Mouse (Mus musculus) liver, embryonic 13.5 days (tissue): ENCODE results near the gene Uimc1. TPM values are rescaled to one million over a fixed set of nuclear protein-coding genes. Genes with fewer than 3 reads are reported as not detected.
A peak's percentile ranks its signal among the peaks of the same experiment; 100 is the strongest.

Source experiments
- ATAC-seq: fragments of 200-750 bp; cut with Nextera tagmentation; 2 replicates; pipeline ENCODE4 v1.8.0; 2017; ENCODE audit warnings: low read depth, mild to moderate bottlenecking, moderate number of reproducible peaks, moderate library complexity
- DNase-seq: peaks from one replicate; pipeline ENCODE4 v3.0.0; 2022
- H3K27ac ChIP-seq: fragments of 300-500 bp; sonication (generic); 2 replicates; pipeline ENCODE4 v1.5.1; 2015; ENCODE audit warnings: moderate library complexity, mild to moderate bottlenecking, inconsistent platforms
- H3K27me3 ChIP-seq: fragments of 300-500 bp; sonication (generic); 2 replicates; pipeline ENCODE4 v1.6.1; 2015; ENCODE audit warnings: mild to moderate bottlenecking, inconsistent platforms
- H3K36me3 ChIP-seq: fragments of 300-500 bp; sonication (generic); 2 replicates; pipeline ENCODE4 v1.6.1; 2015; ENCODE audit warnings: mild to moderate bottlenecking, inconsistent platforms
- H3K4me1 ChIP-seq: fragments of 300-500 bp; sonication (generic); replicated peaks from 2 replicates; pipeline ENCODE4 v1.6.1; 2015; ENCODE audit warnings: inconsistent platforms
- H3K4me2 ChIP-seq: fragments of 300-500 bp; sonication (generic); 2 replicates; pipeline ENCODE4 v1.6.1; 2015; ENCODE audit warnings: inconsistent platforms, mild to moderate bottlenecking, moderate library complexity
- H3K4me3 ChIP-seq: fragments of 300-500 bp; sonication (generic); replicated peaks from 2 replicates; pipeline ENCODE4 v1.5.1; 2015; ENCODE audit warnings: mild to moderate bottlenecking, inconsistent platforms
- H3K9ac ChIP-seq: fragments of 300-500 bp; sonication (generic); 2 replicates; pipeline ENCODE4 v1.6.1; 2015; ENCODE audit warnings: mild to moderate bottlenecking, inconsistent platforms
- H3K9me3 ChIP-seq: fragments of 300-500 bp; sonication (generic); replicated peaks from 2 replicates; pipeline ENCODE4 v1.6.1; 2016; ENCODE audit warnings: inconsistent platforms
- WGBS: fragments of 180-500 bp; shearing (Covaris S2); methylation state at CpG from one replicate; pipeline ENCODE4 v1.1.7; 2015; ENCODE audit not compliant: insufficient replicate concordance; 5-methylcytosine and 5-hydroxymethylcytosine counted together
- polyA plus RNA-seq: library from polyadenylated mRNA; unstranded; fragments of >200 nt; fragmentation: Nextera tagmentation; extraction: Ambion mirVana; gene quantifications from 2 replicates; pipeline ENCODE4 v1.2.1, GENCODE M21; 2015

Uimc1 gene
- polyA plus RNA-seq, 1 experiment from 2014 or later, result 16.2 TPM

GRCm38 (mm10) chr13:54988181-54988760 is 111.8 kb downstream of the Uimc1 start:
- 0 out of 2 replicates have a peak, but pooled peaks cover 3% of the 10 kb centered on the region for H3K27me3 ChIP-seq
- ATAC-seq, result peak; percentile 34; the same call in 1 of the 2 replicates

GRCm38 (mm10) chr13:54987405-54987804 is 112.7 kb downstream of the Uimc1 start:
- 59% methylated on average over 9 of the region's 9 CpGs for WGBS
- no peak for DNase-seq
- H3K9me3 ChIP-seq, result no peaks in the 10 kb centered on the region
- H3K9ac ChIP-seq, result no peak overlapping the region
- H3K4me1 ChIP-seq, result no peaks in the 10 kb centered on the region
- no peak for ATAC-seq
- no peak overlapping the region for H3K4me3 ChIP-seq
- H3K27ac ChIP-seq, result no peak overlapping the region
- 0 out of 2 replicates have a peak, but pooled peaks cover 3% of the 10 kb centered on the region for H3K27me3 ChIP-seq
- no peaks in the 10 kb centered on the region for H3K36me3 ChIP-seq
- H3K4me2 ChIP-seq, result no peak overlapping the region

More at GRCm38 (mm10) chr13:54988181-54988760, 111.8 kb downstream of the Uimc1 start:
- WGBS, result 10% methylated on average over 7 of the region's 7 CpGs
- Histone ChIP-seq H3K9me3 (no peaks in the 10 kb centered on the region), H3K4me1 (no peaks in the 10 kb centered on the region), H3K4me2 (no peak overlapping the region), H3K4me3 (no peak overlapping the region), H3K27ac (no peak overlapping the region), H3K36me3 (no peaks in the 10 kb centered on the region), H3K9ac (no peak overlapping the region)
- no peak for DNase-seq

- no peak overlapping the region for H3K4me2 ChIP-seq
- no peaks in the 10 kb centered on the region for H3K9me3 ChIP-seq
- DNase-seq (no peak), ATAC-seq (no peak)
- WGBS, result 52% methylated on average over 2 of the region's 2 CpGs
- H3K4me3 ChIP-seq, result no peak overlapping the region
- no peaks in the 10 kb centered on the region for H3K4me1 ChIP-seq
- H3K9ac ChIP-seq, result no peak overlapping the region
- no peaks in the 10 kb centered on the region for H3K36me3 ChIP-seq
- H3K27ac ChIP-seq, result no peak overlapping the region
- no peaks in the 10 kb centered on the region for H3K27me3 ChIP-seq
Measured at GRCm38 (mm10) chr13:54983614-54984013, 116.5 kb downstream of the Uimc1 start.

GRCm38 (mm10) chr13:54983001-54983400 is 117.1 kb downstream of the Uimc1 start:
- 35% methylated on average over 8 of the region's 8 CpGs for WGBS
- ATAC-seq, result no peak
- no peaks in the 10 kb centered on the region for H3K27me3 ChIP-seq

GRCm38 (mm10) chr13:54980957-54981356 is 119.1 kb downstream of the Uimc1 start:
- H3K9me3 ChIP-seq, result no peaks in the 10 kb centered on the region
- H3K9ac ChIP-seq, result no peak overlapping the region
- WGBS, result 63% methylated on average over 12 of the region's 12 CpGs
- H3K36me3 ChIP-seq, result no peaks in the 10 kb centered on the region
- DNase-seq, result no peak
- no peak overlapping the region for H3K27ac ChIP-seq
- no peak overlapping the region for H3K4me3 ChIP-seq
- no peak for ATAC-seq
- H3K27me3 ChIP-seq, result no peaks in the 10 kb centered on the region
- H3K4me2 ChIP-seq, result no peak overlapping the region
- H3K4me1 ChIP-seq, result no peaks in the 10 kb centered on the region

More at GRCm38 (mm10) chr13:54983001-54983400, 117.1 kb downstream of the Uimc1 start:
- no peak for DNase-seq
- Histone ChIP-seq H3K4me2 (no peak overlapping the region), H3K4me3 (no peak overlapping the region), H3K27ac (no peak overlapping the region), H3K9ac (no peak overlapping the region), H3K9me3 (no peaks in the 10 kb centered on the region), H3K4me1 (no peaks in the 10 kb centered on the region), H3K36me3 (no peaks in the 10 kb centered on the region)

- H3K4me1 ChIP-seq, result no peaks in the 10 kb centered on the region
- ATAC-seq, result no peak
- no peak overlapping the region for H3K27ac ChIP-seq
- H3K9ac ChIP-seq, result no peak overlapping the region
- DNase-seq, result no peak
- no peaks in the 10 kb centered on the region for H3K9me3 ChIP-seq
- H3K4me3 ChIP-seq, result no peak overlapping the region
- H3K4me2 ChIP-seq, result no peak overlapping the region
- 54% methylated on average over 8 of the region's 8 CpGs for WGBS
- H3K36me3 ChIP-seq, result no peaks in the 10 kb centered on the region
- no peaks in the 10 kb centered on the region for H3K27me3 ChIP-seq
Measured at GRCm38 (mm10) chr13:54978804-54979203, 121.3 kb downstream of the Uimc1 start.

Other genes starting within 250 kb of the Uimc1 start
- 0.52 and 0.55 TPM in 2 replicates for gene Unc5a, start 150.9 kb downstream of the Uimc1 start, polyA plus RNA-seq
- gene Hk3, start 78.9 kb downstream of the Uimc1 start, polyA plus RNA-seq, result 3.4 and 3.7 TPM in 2 replicates
- gene Zfp346, start 5.0 kb upstream of the Uimc1 start, polyA plus RNA-seq, result 7.5 and 9.2 TPM in 2 replicates
- gene Gm17617, start 33.2 kb upstream of the Uimc1 start, polyA plus RNA-seq, result not detected in 2 replicates
- gene Fgfr4, start 52.3 kb upstream of the Uimc1 start, polyA plus RNA-seq, result 4.2 and 5.4 TPM in 2 replicates
- 15.5 and 19.8 TPM in 2 replicates for gene Nsd1, start 109.5 kb upstream of the Uimc1 start, polyA plus RNA-seq
- gene Prelid1, start 220.2 kb upstream of the Uimc1 start, polyA plus RNA-seq, result 234 and 240 TPM in 2 replicates
- 38.0 and 45.0 TPM in 2 replicates for gene Rab24, start 221.6 kb upstream of the Uimc1 start, polyA plus RNA-seq
- 22.0 and 23.0 TPM in 2 replicates for gene Mxd3, start 229.5 kb upstream of the Uimc1 start, polyA plus RNA-seq